Mouse (Mus musculus) T-helper 1 cell (primary cell): ENCODE data around the gene Cfap300.

ENCODE experiments used
- in situ Hi-C: fragments of 300-600 bp; cut with MboI, MseI; formaldehyde crosslinking; loops from one replicate; pipeline ENCODE4 v1.15.1; 2025; ENCODE audit warnings: high pct_unique_total_duplicates

The Cfap300 gene

GRCm38 (mm10) chr9:7984287-7984686 is 58.3 kb downstream of the Cfap300 start:
- in situ Hi-C loops: no loop called here

- in situ Hi-C loops: no loop called here
Measured at GRCm38 (mm10) chr9:7983665-7984064, 59.0 kb downstream of the Cfap300 start.

- in situ Hi-C loops: no loop called here
Measured at GRCm38 (mm10) chr9:7980162-7980561, 62.5 kb downstream of the Cfap300 start.

GRCm38 (mm10) chr9:7979153-7979916 is 63.3 kb downstream of the Cfap300 start:
- in situ Hi-C loops: loop anchor here (10.0 kb wide), 1 partner anchor 105 kb away; no protein-coding TSS in a partner anchor

GRCm38 (mm10) chr9:7978502-7978901 is 64.1 kb downstream of the Cfap300 start:
- in situ Hi-C loops: loop anchor here (10.0 kb wide), 1 partner anchor 106 kb away; no protein-coding TSS in a partner anchor

- in situ Hi-C loops: loop anchor here (10.0 kb wide), 1 partner anchor 107 kb away; no protein-coding TSS in a partner anchor
Measured at GRCm38 (mm10) chr9:7977587-7977986, 65.0 kb downstream of the Cfap300 start.

- in situ Hi-C loops: loop anchor here (10.0 kb wide), 1 partner anchor 113 kb away; no protein-coding TSS in a partner anchor
Measured at GRCm38 (mm10) chr9:7971993-7972392, 70.6 kb downstream of the Cfap300 start.
